Mouse (Mus musculus) ES-Bruce4 (cell line): ENCODE results near the gene Gm12185. TPM values are rescaled to one million over a fixed set of nuclear protein-coding genes. Genes with fewer than 3 reads are reported as not detected.
"Not testable (repeated sequence)": the region's sequence is repeated elsewhere in the genome, so short reads cannot be mapped to it uniquely, and the experiment has no call there.

Experiments used
- H3K27ac ChIP-seq: 2 replicates; pipeline ENCODE4 v1.5.1; 2012; ENCODE audit warnings: low read length, inconsistent platforms; ENCODE audit not compliant: insufficient read depth
- H3K27me3 ChIP-seq: 2 replicates; pipeline ENCODE4 v1.6.1; 2012; ENCODE audit warnings: mild to moderate bottlenecking, low read length, inconsistent platforms; ENCODE audit not compliant: control insufficient read depth, poor library complexity, insufficient read depth, severe bottlenecking
- H3K36me3 ChIP-seq: 2 replicates; pipeline ENCODE4 v1.6.1; 2012; ENCODE audit warnings: inconsistent platforms, mild to moderate bottlenecking, low read length, moderate library complexity; ENCODE audit not compliant: control insufficient read depth, poor library complexity, insufficient read depth, severe bottlenecking
- H3K4me1 ChIP-seq: one replicate; pipeline ENCODE4 v1.8.1; 2011; ENCODE audit warnings: low read length; ENCODE audit not compliant: control insufficient read depth, insufficient read depth
- H3K4me3 ChIP-seq: 2 replicates; pipeline ENCODE4 v1.5.1; 2011; ENCODE audit warnings: low read depth, mild to moderate bottlenecking, low read length
- H3K9ac ChIP-seq: 2 replicates; pipeline ENCODE4 v1.6.1; 2012; ENCODE audit warnings: low read depth, mild to moderate bottlenecking, inconsistent platforms; ENCODE audit not compliant: poor library complexity, severe bottlenecking
- H3K9me3 ChIP-seq: replicated peaks from 2 replicates; pipeline ENCODE4 v1.6.1; 2012; ENCODE audit warnings: mild to moderate bottlenecking, low read length, inconsistent platforms; ENCODE audit not compliant: control insufficient read depth, poor library complexity, insufficient read depth, severe bottlenecking
- polyA plus RNA-seq: library from polyadenylated mRNA; stranded (reverse); fragments of >200 nt; gene quantifications from 2 replicates; pipeline ENCODE4 v1.2.4, GENCODE M21; 2011; ENCODE audit warnings: low read depth; ENCODE audit not compliant: missing spikeins, insufficient read depth, insufficient read length

Gene Gm12185
- polyA plus RNA-seq: not detected in 2 replicates

DNA sequence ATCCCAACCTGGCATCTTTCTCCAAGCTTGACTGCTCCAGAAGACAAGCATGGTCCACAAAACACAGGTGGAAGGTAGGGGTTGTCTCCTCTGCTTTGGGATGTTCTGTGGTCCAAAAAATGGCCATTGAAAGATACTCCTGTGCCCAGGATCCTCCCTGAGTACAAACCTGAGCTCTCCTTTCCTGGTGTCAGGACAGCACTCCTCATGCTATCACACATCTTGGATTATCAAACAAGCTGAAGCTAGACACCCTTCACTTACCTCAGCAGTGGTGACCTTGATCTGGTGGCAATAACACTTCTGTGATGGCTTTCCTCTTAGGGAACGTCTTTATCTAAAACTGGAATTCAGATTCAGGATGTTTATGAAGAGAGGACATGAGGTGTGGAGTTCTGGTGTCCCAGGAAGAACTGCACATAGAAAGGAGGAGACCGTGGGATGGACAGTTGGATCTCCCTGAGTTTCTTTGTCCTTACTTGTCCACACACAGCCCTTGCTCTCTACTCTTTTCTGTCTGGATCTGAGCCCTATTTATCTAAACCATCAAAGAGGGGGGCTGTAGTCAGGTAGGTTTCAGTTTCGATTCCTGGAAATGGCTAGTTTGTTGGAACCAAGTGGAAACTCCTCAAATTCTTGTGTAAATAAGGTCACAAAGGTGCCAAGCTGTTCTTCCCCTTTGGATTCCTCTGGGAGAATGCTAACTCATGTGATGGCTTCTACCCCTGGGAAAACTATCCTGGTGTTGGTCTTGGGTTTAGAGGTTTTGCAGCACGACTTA lies at the start of gene Gm12185:
Gene Gm12185, minus strand, starts transcription at position 487 of the 781 bp plus-strand sequence.
- H3K36me3 ChIP-seq, H3K9me3 ChIP-seq, H3K4me1 ChIP-seq, H3K4me3 ChIP-seq, H3K27me3 ChIP-seq, H3K9ac ChIP-seq, H3K27ac ChIP-seq: not testable (repeated sequence)

DNA sequence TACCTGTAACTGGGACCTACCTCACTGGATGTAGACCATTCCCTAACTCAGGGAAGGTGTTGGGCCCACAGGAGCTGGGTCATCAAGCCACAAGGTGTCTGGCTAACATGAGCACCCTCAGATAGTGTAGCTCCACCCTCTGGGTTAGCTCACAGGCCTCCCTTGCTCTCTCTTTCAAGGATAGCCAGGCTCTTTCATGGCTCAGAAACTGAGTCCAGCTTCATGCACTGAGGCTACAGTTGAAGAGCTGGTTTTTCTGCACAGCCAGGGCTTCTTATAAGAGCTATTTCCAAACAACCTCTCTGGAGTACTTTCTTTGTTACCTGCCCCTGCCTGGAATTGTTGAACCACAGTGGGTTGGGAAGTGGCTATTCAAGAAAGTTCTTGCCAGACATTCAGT lies 20.0 kb upstream of the Gm12185 start:
- H3K4me1 ChIP-seq, H3K36me3 ChIP-seq, H3K27ac ChIP-seq, H3K4me3 ChIP-seq, H3K27me3 ChIP-seq, H3K9me3 ChIP-seq, H3K9ac ChIP-seq: not testable (repeated sequence)

GRCm38 (mm10) chr11:49006785-49007184 lies 14.8 kb upstream of the Gm12185 start:
- not testable (repeated sequence) for H3K36me3 ChIP-seq, H3K27me3 ChIP-seq, H3K4me3 ChIP-seq, H3K9me3 ChIP-seq, H3K9ac ChIP-seq, H3K27ac ChIP-seq, H3K4me1 ChIP-seq

GRCm38 (mm10) chr11:49006317-49006716 lies 14.3 kb upstream of the Gm12185 start:
- not testable (repeated sequence) for H3K27me3 ChIP-seq, H3K9ac ChIP-seq, H3K9me3 ChIP-seq, H3K36me3 ChIP-seq, H3K27ac ChIP-seq, H3K4me1 ChIP-seq, H3K4me3 ChIP-seq

DNA sequence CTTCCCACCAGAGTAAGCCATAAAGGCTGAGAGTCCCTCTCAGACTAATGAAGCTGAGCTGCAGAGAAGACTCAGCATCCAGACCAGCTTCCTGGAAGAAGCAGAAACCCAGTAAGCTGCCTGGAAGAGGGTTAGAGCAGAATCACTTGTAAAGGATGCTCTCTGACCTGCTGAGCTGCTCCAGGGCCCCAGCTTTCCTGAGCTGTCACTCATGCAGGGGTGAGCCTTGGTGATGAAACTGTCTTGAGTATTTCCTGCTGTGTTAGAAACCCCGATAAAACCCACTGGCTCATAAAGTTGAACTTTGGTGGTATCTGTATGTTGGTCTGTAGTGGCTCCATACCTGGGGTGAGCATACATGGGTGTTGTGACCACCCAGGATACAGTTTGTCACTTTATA lies 8.4 kb upstream of the Gm12185 start:
- not testable (repeated sequence) for H3K9ac ChIP-seq, H3K9me3 ChIP-seq, H3K4me3 ChIP-seq, H3K27ac ChIP-seq, H3K27me3 ChIP-seq, H3K36me3 ChIP-seq, H3K4me1 ChIP-seq

DNA sequence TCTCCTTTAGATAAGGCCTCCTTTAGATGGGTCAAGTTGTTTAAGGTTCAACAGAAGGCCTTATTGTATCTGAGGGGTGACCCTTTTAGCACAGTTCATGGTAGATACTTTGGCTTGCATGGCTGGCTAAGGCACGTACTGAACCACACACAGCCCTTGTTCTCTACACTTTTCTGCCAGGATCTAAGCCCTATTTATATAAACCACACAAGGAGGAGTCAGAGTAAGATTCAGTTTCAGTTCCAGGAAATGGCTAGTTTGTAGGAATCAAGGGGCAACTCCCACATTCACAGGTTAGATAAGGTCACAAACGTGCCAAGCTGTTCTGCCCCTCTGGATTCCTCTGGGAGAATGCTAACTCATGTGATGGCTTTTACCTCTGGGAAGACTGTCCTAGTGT lies 2.0 kb upstream of the Gm12185 start, which contains the start of gene Tgtp1:
Gene Tgtp1, minus strand, starts transcription at position 155 of the 400 bp plus-strand sequence.
- not testable (repeated sequence) for H3K4me3 ChIP-seq, H3K4me1 ChIP-seq, H3K36me3 ChIP-seq, H3K9ac ChIP-seq, H3K27me3 ChIP-seq, H3K9me3 ChIP-seq, H3K27ac ChIP-seq

- H3K27ac ChIP-seq, H3K9me3 ChIP-seq, H3K4me1 ChIP-seq, H3K9ac ChIP-seq, H3K27me3 ChIP-seq, H3K36me3 ChIP-seq, H3K4me3 ChIP-seq: not testable (repeated sequence)
Measured at GRCm38 (mm10) chr11:48993296-48993695, 1.3 kb upstream of the Gm12185 start.

GRCm38 (mm10) chr11:48989981-48990380 lies 2.0 kb downstream of the Gm12185 start:
- H3K4me3 ChIP-seq, H3K9ac ChIP-seq, H3K4me1 ChIP-seq, H3K27me3 ChIP-seq, H3K36me3 ChIP-seq, H3K9me3 ChIP-seq, H3K27ac ChIP-seq: not testable (repeated sequence)

DNA sequence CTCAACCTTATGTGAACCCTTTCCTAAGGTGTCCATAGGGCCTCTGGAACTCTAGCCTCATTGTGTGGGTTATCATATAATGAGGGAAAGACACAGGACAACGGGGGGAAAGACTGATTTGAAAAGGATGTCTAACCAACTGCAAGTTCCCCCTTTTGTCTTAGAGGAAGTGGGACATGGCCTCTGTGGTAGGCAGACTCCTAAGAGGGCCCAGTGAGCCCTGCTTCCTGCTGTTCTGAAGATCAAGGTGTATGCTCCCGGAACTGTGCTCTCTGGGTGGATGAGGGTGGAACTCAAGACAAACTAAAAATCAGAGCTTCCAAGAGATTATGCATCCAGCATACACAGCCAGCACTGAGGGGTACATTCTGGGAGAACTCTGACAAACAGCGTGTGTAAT lies 3.8 kb downstream of the Gm12185 start:
- H3K4me1 ChIP-seq, H3K4me3 ChIP-seq, H3K27me3 ChIP-seq, H3K27ac ChIP-seq, H3K36me3 ChIP-seq, H3K9me3 ChIP-seq, H3K9ac ChIP-seq: not testable (repeated sequence)

DNA sequence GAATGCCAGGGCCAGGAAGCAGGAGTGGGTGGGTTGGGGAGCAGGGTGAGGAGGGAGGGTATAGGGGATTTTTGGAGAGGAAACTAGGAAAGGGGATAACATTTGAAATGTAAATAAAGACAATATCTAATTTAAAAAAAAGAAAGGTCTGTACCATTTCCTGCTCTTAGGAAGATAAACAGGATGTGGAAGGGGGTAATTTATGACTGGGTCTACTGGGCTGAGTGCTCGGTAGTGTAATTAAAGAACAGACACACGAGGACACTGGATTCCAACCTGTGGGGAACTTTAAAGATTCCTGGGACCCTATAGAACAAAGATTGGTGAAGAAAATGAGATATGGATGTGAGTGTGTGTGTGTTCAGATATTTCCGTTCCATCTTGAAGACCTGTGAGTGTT lies 9.2 kb downstream of the Gm12185 start:
- not testable (repeated sequence) for H3K9me3 ChIP-seq, H3K4me3 ChIP-seq, H3K36me3 ChIP-seq, H3K9ac ChIP-seq, H3K4me1 ChIP-seq, H3K27ac ChIP-seq, H3K27me3 ChIP-seq
